Mouse (Mus musculus) myocyte (in vitro differentiated cells): ENCODE measurements at regions not wholly inside any gene's neighbourhood (a gene's known extent, or its start where the extent isn't known, plus 50 kb on each side); places are given as distances from the start of the nearest gene placed in this dataset.

ENCODE experiments used
- H3K27me3 ChIP-seq: one replicate; pipeline ENCODE4 v1.6.1; 2011; ENCODE audit not compliant: control insufficient read depth, insufficient read depth, insufficient read length
- H3K36me3 ChIP-seq: one replicate; pipeline ENCODE4 v1.6.1; 2011; ENCODE audit not compliant: control insufficient read depth, insufficient read depth
- H3K4me2 ChIP-seq: one replicate; pipeline ENCODE4 v1.6.1; 2011; ENCODE audit warnings: low read depth, control low read depth
- H3K4me3 ChIP-seq: one replicate; pipeline ENCODE4 v1.5.1; 2011; ENCODE audit warnings: mild to moderate bottlenecking, control low read depth, moderate library complexity
- H3K79me2 ChIP-seq: one replicate; pipeline ENCODE4 v1.6.1; 2011; ENCODE audit not compliant: control insufficient read depth, insufficient read depth
- H3ac ChIP-seq: one replicate; pipeline ENCODE4 v1.6.1; 2011; ENCODE audit not compliant: control insufficient read depth, insufficient read length
- CEBPB ChIP-seq: IDR thresholded peaks from 2 replicates; pipeline ENCODE4 v1.6.1; 2011; ENCODE audit warnings: mild to moderate bottlenecking, moderate library complexity; ENCODE audit not compliant: poor library complexity, insufficient read depth, severe bottlenecking
- E2F4 ChIP-seq: IDR thresholded peaks from one replicate; pipeline ENCODE4 v1.6.1; 2011; ENCODE audit warnings: mild to moderate bottlenecking, control low read depth, moderate library complexity; ENCODE audit not compliant: insufficient read depth
- MAX ChIP-seq: IDR thresholded peaks from one replicate; pipeline ENCODE4 v1.6.1; 2011; ENCODE audit warnings: low read depth, mild to moderate bottlenecking, control low read depth
- MYOD1 ChIP-seq, 3 experiments: IDR thresholded peaks; one replicate each; pipeline ENCODE4 v1.6.1; 2011; ENCODE audit warnings: control low read depth in 2 of 3, low read depth in 2 of 3, mild to moderate bottlenecking in 2 of 3, moderate library complexity in 1 of 3; ENCODE audit not compliant: insufficient read length in 2 of 3, control insufficient read depth in 1 of 3
- MYOG ChIP-seq, 3 experiments: IDR thresholded peaks; one replicate each; pipeline ENCODE4 v1.6.1; 2011; ENCODE audit warnings: control low read depth in 2 of 3, low read depth in 2 of 3, mild to moderate bottlenecking in 2 of 3; ENCODE audit not compliant: insufficient read length in 2 of 3, control insufficient read depth in 1 of 3, insufficient read depth in 1 of 3
- POLR2A ChIP-seq: IDR thresholded peaks from one replicate; pipeline ENCODE4 v1.6.1; 2011; ENCODE audit warnings: low read depth, mild to moderate bottlenecking, control low read depth, moderate library complexity; ENCODE audit not compliant: insufficient read length
- POLR2AphosphoS2 ChIP-seq: IDR thresholded peaks from one replicate; pipeline ENCODE4 v1.6.1; 2011; ENCODE audit warnings: low read depth, control low read depth; ENCODE audit not compliant: insufficient read length
- REST ChIP-seq: IDR thresholded peaks from one replicate; pipeline ENCODE4 v1.6.1; 2011; ENCODE audit warnings: mild to moderate bottlenecking, control low read depth, moderate library complexity; ENCODE audit not compliant: insufficient read depth, insufficient read length
- SRF ChIP-seq: IDR thresholded peaks from one replicate; pipeline ENCODE4 v1.6.1; 2011; ENCODE audit warnings: low read depth; ENCODE audit not compliant: control insufficient read depth, insufficient read length
- TCF12 ChIP-seq: IDR thresholded peaks from one replicate; pipeline ENCODE4 v1.6.1; 2011; ENCODE audit warnings: mild to moderate bottlenecking, control low read depth; ENCODE audit not compliant: poor library complexity, insufficient read depth, severe bottlenecking
- TCF3 ChIP-seq: IDR thresholded peaks from one replicate; pipeline ENCODE4 v1.6.1; 2011; ENCODE audit warnings: low read depth, control low read depth; ENCODE audit not compliant: insufficient read length
- USF1 ChIP-seq: IDR thresholded peaks from one replicate; pipeline ENCODE4 v1.6.1; 2011; ENCODE audit warnings: low read depth, mild to moderate bottlenecking, control low read depth, moderate library complexity

- no peak overlapping the region for H3K4me3 ChIP-seq
- H3K27me3 ChIP-seq = no peaks in the 10 kb centered on the region
These were observed 214.0 kb upstream of the Nampt start for GRCm38 (mm10) chr12:32605353-32605752.

GRCm38 (mm10) chr12:32615000-32615399 lies 204.3 kb upstream of the Nampt start:
- no peaks in the 10 kb centered on the region for H3K79me2 ChIP-seq
- H3K4me2 ChIP-seq = no peak overlapping the region
- H3K27me3 ChIP-seq = no peaks in the 10 kb centered on the region
- no peak overlapping the region for H3K4me3 ChIP-seq
- H3ac ChIP-seq = no peak overlapping the region
- no peaks in the 10 kb centered on the region for H3K36me3 ChIP-seq
- TF ChIP-seq MAX (no peak), USF1 (no peak), E2F4 (no peak), TCF3 (no peak), REST (no peak), POLR2AphosphoS2 (no peak), SRF (no peak), MYOD1 (IDR thresholded peaks at IDR 0.05; ENCODE audit: control insufficient read depth in 1 of 3, insufficient read length in 2 of 3, low read depth in 2 of 3) (no peak)

More at GRCm38 (mm10) chr12:32605353-32605752, 214.0 kb upstream of the Nampt start:
- Histone ChIP-seq H3ac (no peak overlapping the region), H3K79me2 (no peaks in the 10 kb centered on the region), H3K36me3 (no peaks in the 10 kb centered on the region), H3K4me2 (no peak overlapping the region)
- TF ChIP-seq SRF = no peak
- TF ChIP-seq CEBPB = no peak
- no peak for TF ChIP-seq POLR2AphosphoS2
- no peak for TF ChIP-seq TCF12
- TF ChIP-seq MYOD1 (IDR thresholded peaks at IDR 0.05; ENCODE audit: control insufficient read depth in 1 of 3, insufficient read length in 2 of 3, low read depth in 2 of 3) = no peak
- TF ChIP-seq MYOG (IDR thresholded peaks at IDR 0.05; ENCODE audit: control insufficient read depth in 1 of 3, insufficient read depth in 1 of 3, insufficient read length in 2 of 3, low read depth in 2 of 3) = no peak
- no peak for TF ChIP-seq POLR2A
- TF ChIP-seq REST = no peak
- no peak for TF ChIP-seq USF1
- TF ChIP-seq E2F4 = no peak

GRCm38 (mm10) chr12:32616086-32616485 lies 203.3 kb upstream of the Nampt start:
- Histone ChIP-seq H3K4me3 (no peak overlapping the region), H3K79me2 (no peaks in the 10 kb centered on the region), H3K27me3 (no peaks in the 10 kb centered on the region), H3K4me2 (no peak overlapping the region), H3K36me3 (no peaks in the 10 kb centered on the region), H3ac (no peak overlapping the region)
- TF ChIP-seq E2F4 (no peak), MAX (no peak), POLR2AphosphoS2 (no peak), SRF (no peak), USF1 (no peak), MYOD1 (IDR thresholded peaks at IDR 0.05; ENCODE audit: control insufficient read depth in 1 of 3, insufficient read length in 2 of 3, low read depth in 2 of 3) (no peak), CEBPB (no peak), POLR2A (no peak), TCF3 (no peak), TCF12 (no peak), MYOG (IDR thresholded peaks at IDR 0.05; ENCODE audit: control insufficient read depth in 1 of 3, insufficient read depth in 1 of 3, insufficient read length in 2 of 3, low read depth in 2 of 3) (no peak), REST (no peak)

- H3ac ChIP-seq = no peak overlapping the region
- H3K27me3 ChIP-seq = no peaks in the 10 kb centered on the region
- no peak overlapping the region for H3K4me2 ChIP-seq
- no peaks in the 10 kb centered on the region for H3K79me2 ChIP-seq
- TF ChIP-seq MYOG (IDR thresholded peaks at IDR 0.05; ENCODE audit: control insufficient read depth in 1 of 3, insufficient read depth in 1 of 3, insufficient read length in 2 of 3, low read depth in 2 of 3) (no peak), MAX (no peak), TCF12 (no peak), POLR2AphosphoS2 (no peak), MYOD1 (IDR thresholded peaks at IDR 0.05; ENCODE audit: control insufficient read depth in 1 of 3, insufficient read length in 2 of 3, low read depth in 2 of 3) (no peak), TCF3 (no peak), POLR2A (no peak), REST (no peak)
- no peaks in the 10 kb centered on the region for H3K36me3 ChIP-seq
- H3K4me3 ChIP-seq = no peak overlapping the region
These were observed 202.3 kb upstream of the Nampt start for GRCm38 (mm10) chr12:32617031-32617430.

- no peak overlapping the region for H3ac ChIP-seq
- no peaks in the 10 kb centered on the region for H3K79me2 ChIP-seq
- H3K27me3 ChIP-seq = no peaks in the 10 kb centered on the region
- H3K36me3 ChIP-seq = no peaks in the 10 kb centered on the region
- H3K4me3 ChIP-seq = no peak overlapping the region
- TF ChIP-seq POLR2AphosphoS2 (no peak), E2F4 (no peak), MYOG (IDR thresholded peaks at IDR 0.05; ENCODE audit: control insufficient read depth in 1 of 3, insufficient read depth in 1 of 3, insufficient read length in 2 of 3, low read depth in 2 of 3) (no peak), USF1 (no peak), MAX (no peak), REST (no peak), TCF12 (no peak), POLR2A (no peak), CEBPB (no peak), SRF (no peak), MYOD1 (IDR thresholded peaks at IDR 0.05; ENCODE audit: control insufficient read depth in 1 of 3, insufficient read length in 2 of 3, low read depth in 2 of 3) (no peak)
- no peak overlapping the region for H3K4me2 ChIP-seq
These were observed 199.5 kb upstream of the Nampt start for GRCm38 (mm10) chr12:32619830-32620229.
